Mouse (Mus musculus) cerebellum, adult 18-20 months (tissue): Measurements from ENCODE around the gene Gzmd.
A peak's percentile ranks its signal among the peaks of the same experiment; 100 is the strongest.
"Not testable (repeated sequence)": the region's sequence is repeated elsewhere in the genome, so short reads cannot be mapped to it uniquely, and the experiment has no call there.

Experiments
- DNase-seq, 2 experiments: peaks; one replicate each; pipeline ENCODE4 v3.0.0; 2021

Gene Gzmd

GRCm38 (mm10) chr14:56132508-56132907 lies at the start of gene Gzmd:
TSS of gene Gzmd (minus strand) at chr14:56132608.
- not testable (repeated sequence) for DNase-seq

GRCm38 (mm10) chr14:56177651-56178050 lies 45.2 kb upstream of the Gzmd start:
- peak; percentile 13 to 17 for DNase-seq

- no peak for DNase-seq
These were observed 42.1 kb upstream of the Gzmd start, which contains the start of gene Gzmn for GRCm38 (mm10) chr14:56174499-56174898. TSS of gene Gzmn (minus strand) at chr14:56174599.

DNA sequence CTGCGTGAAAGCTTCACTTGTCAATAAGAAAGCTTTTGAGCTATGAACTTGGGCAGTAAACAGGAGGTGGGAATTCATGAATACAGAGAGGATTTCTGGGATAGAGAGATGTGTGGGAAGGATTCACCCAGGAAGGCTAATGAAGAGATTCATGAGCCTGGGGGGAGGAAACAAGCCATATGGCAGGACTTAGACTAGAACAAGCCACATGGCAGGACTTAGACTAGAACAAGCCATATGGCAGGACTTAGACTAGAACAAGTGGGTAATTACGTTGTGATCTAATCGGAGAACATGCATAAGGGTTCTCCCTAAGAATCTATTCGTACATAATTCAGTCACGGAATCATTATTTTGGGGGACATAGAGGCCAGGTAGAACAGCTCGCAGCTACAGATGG lies 41.0 kb upstream of the Gzmd start:
- peak; percentile 27 to 45 for DNase-seq

DNA sequence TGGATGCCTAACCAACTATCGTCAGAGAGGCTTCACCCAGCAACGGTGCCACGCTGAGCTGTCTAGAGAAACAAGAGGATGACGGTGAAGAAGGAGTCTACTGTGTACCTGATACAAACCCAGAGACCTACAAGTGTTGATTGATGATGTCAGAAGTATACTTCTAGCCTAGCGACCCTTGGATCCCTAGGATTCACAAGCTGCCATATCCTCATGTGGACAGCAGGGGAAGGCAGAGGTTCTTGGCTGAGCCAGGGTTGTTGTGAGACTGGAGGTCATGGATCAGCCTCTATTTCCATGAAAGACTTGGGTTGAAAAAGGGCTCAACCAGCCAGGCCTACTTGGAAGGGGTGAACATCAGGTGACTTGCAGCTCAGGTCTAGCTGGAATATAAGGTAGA lies 40.3 kb upstream of the Gzmd start:
- DNase-seq: no peak

GRCm38 (mm10) chr14:56168009-56168408 lies 35.6 kb upstream of the Gzmd start:
- no peak for DNase-seq

GRCm38 (mm10) chr14:56162109-56162508 lies 29.7 kb upstream of the Gzmd start:
- DNase-seq: peak; percentile 38 to 57

GRCm38 (mm10) chr14:56159479-56159878 lies 27.1 kb upstream of the Gzmd start, which contains the start of gene Gzmg:
TSS of gene Gzmg (minus strand) at chr14:56159579.
- DNase-seq: not testable (repeated sequence)

DNA sequence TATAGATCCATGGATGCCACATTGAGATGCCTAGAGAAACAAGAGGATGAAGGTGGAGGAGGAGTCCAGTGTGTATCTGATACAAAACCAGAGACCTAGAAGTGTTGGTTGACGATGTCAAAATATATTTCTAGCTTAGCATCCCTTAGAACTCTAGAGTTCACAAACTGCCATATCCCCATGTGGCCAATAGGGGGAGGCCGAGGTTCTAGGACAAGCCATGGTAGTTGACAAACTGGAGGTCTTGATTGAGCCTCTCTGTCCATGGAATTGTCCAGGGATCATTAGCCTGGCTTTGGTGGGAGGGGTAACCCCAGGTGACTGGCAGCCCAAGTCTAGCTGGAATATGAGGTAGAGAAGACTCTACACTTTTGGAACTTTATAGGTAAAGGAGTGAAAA lies 22.9 kb upstream of the Gzmd start:
- DNase-seq: no peak

DNA sequence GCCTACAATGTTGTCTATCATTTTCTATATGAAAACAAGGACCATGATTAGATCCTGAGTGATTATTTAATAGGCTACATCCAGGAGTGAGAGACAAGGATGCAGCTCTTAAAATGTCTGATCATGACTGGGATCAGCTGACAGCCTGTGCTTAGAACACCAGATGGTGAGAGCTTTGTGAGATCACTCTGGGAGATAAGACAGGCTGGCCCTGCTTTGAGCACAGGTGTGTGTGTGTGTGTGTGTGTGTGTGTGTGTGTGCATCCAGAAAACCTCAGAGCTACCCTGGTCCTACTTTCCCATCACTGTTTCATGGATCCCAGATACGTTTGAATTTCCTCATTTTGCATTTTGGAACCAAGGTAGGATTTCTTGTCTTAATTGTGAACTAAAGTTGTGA lies 1.3 kb upstream of the Gzmd start:
- DNase-seq: not testable (repeated sequence)

DNA sequence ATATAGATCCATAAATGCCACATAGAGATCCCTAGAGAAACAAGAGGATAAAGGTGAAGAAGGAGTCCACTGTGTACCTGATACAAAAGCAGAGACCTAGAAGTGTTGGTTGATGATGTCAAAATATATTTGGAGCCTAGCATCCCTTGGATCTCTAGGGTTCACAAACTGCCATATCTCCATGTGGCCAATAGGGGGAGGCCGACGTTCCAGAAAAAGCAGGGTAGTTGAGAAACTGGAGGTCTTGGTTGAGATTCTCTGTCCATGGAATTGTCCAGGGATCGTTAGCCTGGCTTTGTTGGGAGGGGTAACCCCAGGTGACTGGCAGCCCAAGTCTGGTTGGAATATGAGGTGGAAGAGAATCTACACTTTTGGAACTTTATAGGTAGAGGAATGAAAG lies 4.1 kb downstream of the Gzmd start:
- DNase-seq: no peak

DNA sequence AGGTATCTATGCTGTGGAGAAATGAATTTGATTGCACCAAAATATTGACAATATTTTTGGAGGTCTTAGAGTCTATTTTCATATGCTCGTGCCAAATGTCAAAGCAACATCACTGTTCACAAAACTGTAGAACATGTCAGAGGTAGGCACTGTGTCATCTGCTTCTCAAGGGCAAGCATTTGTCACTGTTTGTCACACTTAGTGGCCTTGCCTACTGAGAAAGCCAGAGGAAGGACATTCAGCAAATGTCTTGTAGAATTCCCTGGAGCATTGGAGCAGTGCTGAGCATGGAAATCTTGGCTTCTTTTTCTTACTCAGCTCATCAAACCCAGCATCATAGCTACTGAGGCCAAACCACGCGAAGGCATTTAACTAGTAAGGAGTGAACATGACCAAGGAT lies 8.9 kb downstream of the Gzmd start:
- no peak for DNase-seq

DNA sequence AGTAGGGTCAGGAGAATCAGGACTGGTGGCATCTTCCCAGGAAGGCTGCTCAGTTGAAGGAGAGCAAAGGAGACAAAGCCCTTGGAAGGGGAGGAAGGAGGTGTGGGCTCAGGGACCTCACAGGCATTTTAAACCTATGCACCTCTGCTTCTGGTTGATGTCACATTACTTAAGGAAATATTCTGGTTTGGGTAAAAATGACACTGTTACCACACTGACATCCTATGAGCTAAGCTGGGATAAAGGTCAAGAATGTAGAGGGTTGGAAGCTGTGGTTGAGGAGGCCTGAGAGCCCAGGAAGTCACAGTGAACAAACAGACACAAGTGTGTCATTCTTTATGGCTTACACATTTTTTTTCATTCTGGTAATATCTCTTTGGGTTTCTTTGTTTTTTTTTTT lies 11.9 kb downstream of the Gzmd start, which contains the start of gene Gzme:
Gene Gzme (minus strand): TSS at position 101 of the 400 bp plus-strand sequence.
- no peak for DNase-seq

- DNase-seq: not testable (repeated sequence)
These were observed 16.7 kb downstream of the Gzmd start for GRCm38 (mm10) chr14:56115531-56116310.

- no peak for DNase-seq
These were observed 26.8 kb downstream of the Gzmd start for GRCm38 (mm10) chr14:56105447-56106180.

GRCm38 (mm10) chr14:56105016-56105415 lies 27.4 kb downstream of the Gzmd start:
- DNase-seq: no peak

DNA sequence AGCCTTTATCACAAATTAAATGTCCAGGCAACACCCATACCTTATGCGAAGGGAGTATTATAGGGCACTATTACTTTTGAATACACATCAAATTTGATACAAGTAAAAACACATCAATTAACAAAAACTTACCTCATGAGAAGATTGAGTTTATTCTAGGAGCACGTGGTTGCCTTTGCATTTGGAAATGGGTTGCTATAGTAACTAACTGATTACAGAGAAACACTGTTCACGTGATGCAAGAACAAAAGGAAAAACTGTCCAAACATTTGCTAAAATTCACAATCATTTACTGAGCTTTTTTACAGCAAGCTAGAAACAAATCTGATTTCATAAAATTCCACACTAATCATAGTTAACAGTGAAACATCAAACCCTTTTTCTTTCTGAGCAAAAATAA lies 29.0 kb downstream of the Gzmd start:
- DNase-seq: no peak

DNA sequence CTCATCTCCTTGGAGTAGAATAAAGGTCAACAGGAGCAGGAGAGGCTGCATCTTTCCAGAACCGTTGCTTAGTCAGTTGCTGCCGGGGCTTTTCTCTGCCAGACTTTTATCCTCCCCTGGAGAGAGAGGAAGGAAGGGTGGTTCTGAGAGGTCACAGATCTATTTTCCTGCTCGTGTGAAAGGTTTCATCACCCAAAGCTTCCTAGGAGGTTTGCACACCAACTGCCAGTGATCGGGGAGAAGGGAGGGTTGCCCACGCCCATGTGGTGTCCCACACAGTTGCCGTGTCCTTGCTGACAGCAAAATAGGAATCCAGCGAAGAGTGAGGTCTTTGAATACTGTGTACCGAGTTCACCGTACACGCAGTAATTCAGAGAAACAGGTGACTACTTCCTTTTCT lies 30.0 kb downstream of the Gzmd start, which contains the start of gene Ctsg:
Gene Ctsg (minus strand): TSS at position 189 of the 400 bp plus-strand sequence.
- DNase-seq: no peak

DNA sequence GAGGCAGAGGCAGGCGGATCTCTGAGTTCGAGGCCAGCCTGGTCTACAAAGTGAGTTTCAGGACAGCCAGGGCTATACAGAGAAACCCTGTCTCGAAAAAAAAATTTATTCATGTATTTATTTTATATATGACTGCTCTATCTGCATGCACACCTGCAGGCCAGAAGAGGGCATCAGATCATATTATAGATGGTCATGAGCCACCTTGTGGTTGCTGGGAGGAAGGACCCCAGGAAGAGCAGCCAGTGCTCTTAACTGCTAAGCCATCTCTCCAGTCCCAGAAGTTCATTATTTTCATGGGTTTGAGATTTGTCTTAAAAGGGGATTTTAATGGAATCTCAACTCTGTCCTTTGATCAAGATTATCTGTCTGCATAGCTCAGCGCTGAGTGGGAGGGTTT lies 33.5 kb downstream of the Gzmd start:
- no peak for DNase-seq

DNA sequence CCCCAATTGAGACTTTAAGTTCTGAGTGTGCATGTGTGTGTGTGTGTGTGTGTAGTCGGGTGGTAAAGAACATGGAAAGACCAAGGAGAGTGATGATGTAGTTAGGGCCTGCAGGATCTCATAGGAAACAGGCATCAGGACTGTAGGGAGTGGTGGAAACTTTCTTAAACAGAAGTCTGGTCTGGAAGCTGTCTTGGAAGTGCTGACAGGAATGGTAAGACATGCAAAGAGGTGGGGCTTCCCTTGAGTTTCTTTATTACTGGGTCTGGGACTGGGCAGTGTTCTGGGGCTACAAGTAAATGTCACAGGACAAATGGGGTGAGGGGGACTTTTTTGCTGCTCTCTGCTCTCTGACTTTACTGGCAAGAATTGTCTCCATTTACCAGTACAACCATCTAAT lies 34.8 kb downstream of the Gzmd start:
- no peak for DNase-seq

DNA sequence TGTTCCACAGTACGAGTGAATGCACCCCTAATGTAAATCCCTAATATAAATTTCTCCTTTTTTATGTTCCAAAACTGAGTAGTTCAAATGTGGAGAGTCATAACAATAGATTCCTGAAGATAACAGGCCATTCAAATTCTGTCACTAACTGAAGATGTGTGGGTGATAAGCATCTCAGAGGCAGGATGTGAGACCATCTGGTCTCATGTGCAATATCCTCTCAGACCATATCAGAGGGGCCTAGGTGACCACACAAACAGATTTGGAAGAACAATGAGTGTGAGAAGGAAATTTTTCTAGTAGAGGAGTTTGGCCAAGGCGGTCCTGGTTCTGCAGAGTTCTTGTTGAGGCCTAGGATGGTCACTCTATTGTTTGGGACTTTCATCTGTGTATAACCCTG lies 39.1 kb downstream of the Gzmd start:
- no peak for DNase-seq

DNA sequence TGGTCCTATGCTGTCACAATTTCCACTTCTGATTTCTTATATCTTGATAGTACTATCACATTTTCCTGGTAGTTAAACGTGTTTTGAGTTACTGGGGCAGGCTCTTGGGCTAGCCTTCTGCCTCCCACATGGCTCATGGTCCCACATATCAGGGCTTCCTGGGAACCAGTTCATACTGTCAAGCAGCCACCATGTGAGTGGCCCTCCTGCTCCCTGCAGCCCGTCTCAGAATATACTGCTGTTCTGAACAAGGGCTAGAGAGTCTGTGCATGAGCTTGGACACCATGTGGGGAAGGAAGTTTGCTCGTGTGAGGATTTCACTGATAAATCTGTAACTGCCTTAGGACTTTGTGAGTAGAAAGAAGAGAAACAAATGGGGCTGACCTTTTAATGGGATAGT lies 45.7 kb downstream of the Gzmd start:
- DNase-seq: no peak

DNA sequence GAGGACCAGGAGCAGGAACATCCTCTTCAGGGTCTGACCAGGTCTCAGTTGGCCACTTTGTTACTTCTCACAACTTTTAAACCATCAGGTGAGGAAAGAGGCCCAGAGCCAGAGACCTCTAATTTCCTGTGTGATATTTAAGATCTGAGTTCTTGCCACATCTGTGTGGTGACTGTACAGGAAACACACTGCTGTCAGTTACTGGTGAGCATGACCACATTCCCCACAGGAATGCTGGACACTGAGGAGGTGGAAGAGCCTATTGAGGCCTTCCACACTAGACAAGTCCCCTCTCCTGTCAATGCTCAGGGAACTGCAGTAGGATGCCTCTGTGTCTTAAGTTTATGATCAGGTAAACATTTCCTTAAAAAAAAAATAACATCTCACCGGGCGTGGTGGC lies 47.2 kb downstream of the Gzmd start, which contains the start of gene Mcpt8:
Gene Mcpt8 (minus strand): TSS at position 107 of the 400 bp plus-strand sequence.
- no peak for DNase-seq

- peak; percentile 48 to 52 for DNase-seq
These were observed 50.4 kb downstream of the Gzmd start for GRCm38 (mm10) chr14:56082016-56082415.
